Mouse (Mus musculus) megakaryocyte progenitor cell, adult 5-6 weeks (primary cell): ENCODE data around the gene Wwox. TPM values are rescaled to one million over a fixed set of nuclear protein-coding genes. Genes with fewer than 3 reads are reported as not detected.

Experiments
- ATAC-seq: replicated peaks from 2 replicates; pipeline ENCODE4 v1.8.0; 2016; ENCODE audit warnings: mild to moderate bottlenecking, moderate TSS enrichment, inconsistent platforms; ENCODE audit not compliant: poor library complexity
- total RNA-seq, 2 experiments: library from RNA; stranded (forward) in 1 of 2; stranded (reverse) in 1 of 2; fragments of 157-497, 149-512 nt in 1 of 2; fragments of 200-1000 nt in 1 of 2; gene quantifications; 2 replicates each; pipeline versions ENCODE4 v1.2.3 to v1.2.4; 2015 to 2017

The Wwox gene
- total RNA-seq, 2 experiments from 2014 or later: 11.2 to 11.3 TPM

GRCm38 (mm10) chr8:115133119-115133518 lies 693.7 kb downstream of the Wwox start:
- ATAC-seq: no peak

GRCm38 (mm10) chr8:115133711-115134218 lies 694.3 kb downstream of the Wwox start:
- no peak for ATAC-seq

- peak; percentile 58 for ATAC-seq
These were observed 697.4 kb downstream of the Wwox start for GRCm38 (mm10) chr8:115136888-115137287.

- ATAC-seq: no peak
These were observed 702.2 kb downstream of the Wwox start for GRCm38 (mm10) chr8:115141614-115142013.

GRCm38 (mm10) chr8:115143530-115144320 lies 704.3 kb downstream of the Wwox start:
- peak; percentile 31; the same call in 1 of the 2 replicates for ATAC-seq

- ATAC-seq: no peak
These were observed 707.6 kb downstream of the Wwox start for GRCm38 (mm10) chr8:115147006-115147405.

- ATAC-seq: peak; percentile 56
These were observed 711.1 kb downstream of the Wwox start for GRCm38 (mm10) chr8:115150446-115151109.

- peak; percentile 65 for ATAC-seq
These were observed 712.0 kb downstream of the Wwox start for GRCm38 (mm10) chr8:115151416-115151815.

- ATAC-seq: no peak
These were observed 714.6 kb downstream of the Wwox start for GRCm38 (mm10) chr8:115154096-115154495.

GRCm38 (mm10) chr8:115156142-115156541 lies 716.7 kb downstream of the Wwox start:
- 0 out of 2 replicates have a peak, but pooled peaks have one; percentile 8 for ATAC-seq

- no peak for ATAC-seq
These were observed 718.7 kb downstream of the Wwox start for GRCm38 (mm10) chr8:115157977-115158720.

- no peak for ATAC-seq
These were observed 719.3 kb downstream of the Wwox start for GRCm38 (mm10) chr8:115158721-115159111.

GRCm38 (mm10) chr8:115159208-115159607 lies 719.8 kb downstream of the Wwox start:
- peak; percentile 12; the same call in 1 of the 2 replicates for ATAC-seq

- peak; percentile 66 for ATAC-seq
These were observed 720.4 kb downstream of the Wwox start for GRCm38 (mm10) chr8:115159711-115160374.

GRCm38 (mm10) chr8:115160407-115160806 lies 721.0 kb downstream of the Wwox start:
- ATAC-seq: no peak

- ATAC-seq: no peak
These were observed 722.1 kb downstream of the Wwox start for GRCm38 (mm10) chr8:115161520-115161919.

GRCm38 (mm10) chr8:115164872-115165271 lies 725.4 kb downstream of the Wwox start:
- ATAC-seq: no peak

- no peak for ATAC-seq
These were observed 734.2 kb downstream of the Wwox start for GRCm38 (mm10) chr8:115173634-115174081.

GRCm38 (mm10) chr8:115185431-115185964 lies 746.0 kb downstream of the Wwox start:
- ATAC-seq: no peak

GRCm38 (mm10) chr8:115186121-115186811 lies 746.8 kb downstream of the Wwox start:
- no peak for ATAC-seq
